8 mouse cellular contexts compared by ENCODE assay signal in the genomic region with DNA sequence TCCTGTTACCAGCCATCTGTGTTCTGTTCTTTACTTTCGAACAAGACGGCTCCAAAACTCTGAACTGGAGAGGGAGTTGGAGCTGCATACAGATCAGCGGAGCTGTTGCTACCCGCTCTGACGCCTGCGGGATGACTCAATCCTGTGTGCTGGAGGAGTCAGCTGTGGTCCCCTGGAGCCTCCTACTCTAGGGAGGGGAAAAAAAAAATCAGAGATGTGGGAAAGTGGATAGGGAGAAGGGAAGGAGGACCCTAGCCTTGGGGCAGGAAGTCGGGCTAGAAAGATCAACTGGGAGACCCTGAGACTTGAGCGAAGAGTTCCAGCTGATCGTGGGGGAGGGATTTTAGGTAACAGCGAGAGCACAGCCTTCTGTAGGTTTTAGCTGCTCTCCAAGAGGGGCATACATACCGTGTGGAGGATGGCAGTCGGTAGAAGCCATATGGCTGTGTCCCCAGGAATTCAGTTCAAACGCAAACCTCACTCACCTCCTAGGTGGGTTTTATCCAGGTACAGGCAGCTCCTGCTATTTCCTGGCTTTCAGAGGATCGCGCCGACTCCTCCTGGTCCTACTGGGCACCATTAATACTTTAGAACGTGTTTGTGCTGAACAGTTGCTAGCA. TPM values are rescaled to one million over a fixed set of nuclear protein-coding genes. Genes with fewer than 3 reads are reported as not detected.
DNase-seq lines count a peak whose midpoint lies in the region; ATAC-seq lines count a peak whose summit lies in the region.

No protein-coding gene starts in this region.

- peaks cover 5% of the 10 kb centered on the region; the same call in 1 of the 2 replicates for H3K27me3 ChIP-seq in embryonic facial prominence, embryonic 13.5 days
- no peaks in the 10 kb centered on the region for H3K27me3 ChIP-seq in heart, embryonic 14.5 days (ENCODE audit: control insufficient read depth, insufficient read depth, low read length)

- ATAC-seq in embryonic facial prominence, embryonic 13.5 days (ENCODE audit: insufficient number of reproducible peaks, insufficient read depth, low FRiP score, low TSS enrichment, low read depth), result no peak
- ATAC-seq in heart, embryonic 14.5 days (ENCODE audit: insufficient number of reproducible peaks, insufficient read depth, low FRiP score, low read depth), result no peak; the same call in 1 of the 2 replicates

- peak overlapping the region; percentile 63 for H3K9ac ChIP-seq in embryonic facial prominence, embryonic 13.5 days
- peak overlapping the region; percentile 50 for H3K9ac ChIP-seq in heart, embryonic 14.5 days (ENCODE audit: low read length)

- peak overlapping the region; percentile 75 for H3K4me2 ChIP-seq in embryonic facial prominence, embryonic 13.5 days
- peak overlapping the region; percentile 96 for H3K4me2 ChIP-seq in heart, embryonic 14.5 days (ENCODE audit: low read length)

- peak; percentile 8 to 12 for DNase-seq in B cell, adult 2 months
- peak; percentile 34 for DNase-seq in adrenal gland, adult 8-10 months
- DNase-seq in layer of hippocampus, postnatal 25 days (ENCODE audit: extremely low spot score in 1 of 2, low spot score in 1 of 2), result peak; percentile 51 to 57
- DNase-seq in lung, postnatal 10 days, result peak; percentile 56
- DNase-seq in right cerebral cortex, postnatal 14 days, result peak; percentile 66
- no peak for DNase-seq in spleen, postnatal 14 days (ENCODE audit: low spot score in 2 of 2)

- H3K27ac ChIP-seq in embryonic facial prominence, embryonic 13.5 days, result no peak overlapping the region
- no peak overlapping the region for H3K27ac ChIP-seq in heart, embryonic 14.5 days (replicated peaks in 1 of 2; ENCODE audit: control insufficient read depth in 1 of 2, insufficient read depth in 1 of 2, low read depth in 2 of 2, low read length in 2 of 2)

- H3K4me3 ChIP-seq in embryonic facial prominence, embryonic 13.5 days, result peak overlapping the region; percentile 36
- H3K4me3 ChIP-seq in heart, embryonic 14.5 days (ENCODE audit: control insufficient read depth in 1 of 2, insufficient read depth in 1 of 2, low read depth in 1 of 2, low read length in 2 of 2), result peak overlapping the region; percentile 34 to 40

- WGBS in embryonic facial prominence, embryonic 13.5 days, result under 1% methylated on average over 17 of the region's 17 CpGs
- WGBS in heart, embryonic 14.5 days, result under 1% methylated on average over 17 of the region's 17 CpGs

- no peaks in the 10 kb centered on the region for H3K9me3 ChIP-seq in embryonic facial prominence, embryonic 13.5 days
- no peaks in the 10 kb centered on the region for H3K9me3 ChIP-seq in heart, embryonic 14.5 days (ENCODE audit: control insufficient read depth, low read length)

- peaks cover 18% of the 10 kb centered on the region for H3K4me1 ChIP-seq in embryonic facial prominence, embryonic 13.5 days
- peaks cover 5 to 17% of the 10 kb centered on the region in 2 experiments; a peak in 3 of 4 replicates for H3K4me1 ChIP-seq in heart, embryonic 14.5 days (ENCODE audit: control insufficient read depth in 2 of 2, insufficient read depth in 2 of 2, low read length in 2 of 2)

- H3K36me3 ChIP-seq in embryonic facial prominence, embryonic 13.5 days, result no peaks in the 10 kb centered on the region
- no peaks in the 10 kb centered on the region for H3K36me3 ChIP-seq in heart, embryonic 14.5 days (ENCODE audit: control insufficient read depth, insufficient read depth, low read length)

RNA-seq across cellular contexts. Expression of gene Taok1, which starts 16.9 kb away (rescaled TPM):
- 10 to 100 TPM; 47.5 to 69.2 (median 61.7) TPM for total RNA-seq in adrenal gland, adult 8-10 months (2022)
- 14.3 and 15.2 TPM in 2 replicates for polyA plus RNA-seq in embryonic facial prominence, embryonic 13.5 days (2015; fragmentation: Nextera tagmentation; extraction: Ambion mirVana)
- 20.4 and 20.8 TPM in 2 replicates for polyA plus RNA-seq in heart, embryonic 14.5 days (2014; fragmentation: Nextera tagmentation; extraction: Ambion mirVana)
- 100 to 1,000 TPM; 110 to 114 TPM for total RNA-seq in layer of hippocampus, postnatal 25 days (2021)

Comparison
In these comparisons a context has a peak if more than half of its experiments do, and no peak if none do; other contexts are left out.
1. DNase-seq: peak in B cell, adult 2 months (2 of 2), adrenal gland, adult 8-10 months (single experiment), layer of hippocampus, postnatal 25 days (2 of 2), lung, postnatal 10 days (single experiment) and right cerebral cortex, postnatal 14 days (single experiment); none in spleen, postnatal 14 days (0 of 2).